Mouse (Mus musculus) E14TG2a.4 (cell line): ENCODE results near the gene Cc2d2b.
A peak's percentile ranks its signal among the peaks of the same experiment; 100 is the strongest.

Experiments used
- H3K27me3 ChIP-seq: 2 replicates; pipeline ENCODE4 v1.6.1; 2014; ENCODE audit warnings: low read length, control low read depth; ENCODE audit not compliant: insufficient read depth
- H3K36me3 ChIP-seq: 2 replicates; pipeline ENCODE4 v1.6.1; 2014; ENCODE audit warnings: low read length, control low read depth; ENCODE audit not compliant: insufficient read depth
- H3K4me1 ChIP-seq: replicated peaks from 2 replicates; pipeline ENCODE4 v1.6.1; 2014; ENCODE audit warnings: low read depth, low read length, control low read depth
- H3K4me3 ChIP-seq: replicated peaks from 2 replicates; pipeline ENCODE4 v1.5.1; 2014; ENCODE audit warnings: mild to moderate bottlenecking, low read length
- H3K9me3 ChIP-seq: 2 replicates; pipeline ENCODE4 v1.6.1; 2014; ENCODE audit warnings: low read length, control low read depth
- CTCF ChIP-seq: conservative IDR thresholded peaks from 2 replicates; pipeline ENCODE4 v1.5.1; 2014; ENCODE audit warnings: low read length
- NANOG ChIP-seq: IDR thresholded peaks from 2 replicates; pipeline ENCODE4 v1.6.1; 2014; ENCODE audit warnings: borderline replicate concordance, low read length, mixed read lengths
- POU5F1 ChIP-seq: IDR thresholded peaks from 2 replicates; pipeline ENCODE4 v1.6.1; 2014; ENCODE audit warnings: low read length, borderline replicate concordance

The Cc2d2b gene

GRCm38 (mm10) chr19:40849391-40849790, 100.8 kb downstream of the Cc2d2b start:
- Histone ChIP-seq H3K9me3 (no peaks in the 10 kb centered on the region), H3K27me3 (no peaks in the 10 kb centered on the region), H3K36me3 (peaks cover 40% of the 10 kb centered on the region), H3K4me1 (0 out of 2 replicates have a peak, but pooled peaks cover 6% of the 10 kb centered on the region), H3K4me3 (no peak overlapping the region)
- TF ChIP-seq NANOG, result no peak
- no peak for TF ChIP-seq CTCF

- H3K36me3 ChIP-seq, result no peaks in the 10 kb centered on the region
- no peaks in the 10 kb centered on the region for H3K4me1 ChIP-seq
- peaks cover 4% of the 10 kb centered on the region for H3K9me3 ChIP-seq
- no peak overlapping the region for H3K4me3 ChIP-seq
- TF ChIP-seq NANOG (no peak), CTCF (no peak), POU5F1 (no peak)
- 0 out of 2 replicates have a peak, but pooled peaks cover 2% of the 10 kb centered on the region for H3K27me3 ChIP-seq
Measured at GRCm38 (mm10) chr19:40859555-40859954, 111.0 kb downstream of the Cc2d2b start.

- H3K4me1 ChIP-seq, result peaks cover 26% of the 10 kb centered on the region
- H3K9me3 ChIP-seq, result peaks cover under 1% of the 10 kb centered on the region
- H3K36me3 ChIP-seq, result no peaks in the 10 kb centered on the region
- H3K27me3 ChIP-seq, result 0 out of 2 replicates have a peak, but pooled peaks cover 2% of the 10 kb centered on the region
- peak overlapping the region; percentile 43; the same call in 1 of the 2 replicates for H3K4me3 ChIP-seq
- TF ChIP-seq CTCF, result no peak
- TF ChIP-seq NANOG, result no peak
Measured at GRCm38 (mm10) chr19:40868284-40868683, 119.7 kb downstream of the Cc2d2b start.

GRCm38 (mm10) chr19:40869425-40870105, 121.0 kb downstream of the Cc2d2b start:
- TF ChIP-seq NANOG, result no peak
- no peak for TF ChIP-seq POU5F1
- TF ChIP-seq CTCF, result no peak
- 0 out of 2 replicates have a peak, but pooled peaks cover 4% of the 10 kb centered on the region for H3K9me3 ChIP-seq
- no peak overlapping the region for H3K4me3 ChIP-seq
- peaks cover 2% of the 10 kb centered on the region; the same call in 1 of the 2 replicates for H3K27me3 ChIP-seq
- H3K36me3 ChIP-seq, result no peaks in the 10 kb centered on the region
- H3K4me1 ChIP-seq, result peaks cover 29% of the 10 kb centered on the region

GRCm38 (mm10) chr19:40872955-40873665, 124.6 kb downstream of the Cc2d2b start:
- H3K4me1 ChIP-seq, result peaks cover 14% of the 10 kb centered on the region
- TF ChIP-seq CTCF, result peak; percentile 34; the same call in 1 of the 2 replicates
- no peak for TF ChIP-seq NANOG
- peak overlapping the region; percentile 81 for H3K4me3 ChIP-seq

More at GRCm38 (mm10) chr19:40872955-40873665, 124.6 kb downstream of the Cc2d2b start:
- Histone ChIP-seq H3K27me3 (peaks cover 16% of the 10 kb centered on the region), H3K36me3 (no peaks in the 10 kb centered on the region), H3K9me3 (0 out of 2 replicates have a peak, but pooled peaks cover 4% of the 10 kb centered on the region)
